Mouse (Mus musculus): Measurements from ENCODE around the gene Col24a1. TPM values are rescaled to one million over a fixed set of nuclear protein-coding genes. Genes with fewer than 3 reads are reported as not detected.

Gene Col24a1
- total RNA-seq, 1 experiment from 2014 or later: not detected

- ATAC-seq (replicated peaks; ENCODE audit: insufficient number of reproducible peaks, low FRiP score, low TSS enrichment, poor library complexity, severe bottlenecking): no peak
Measured at GRCm38 (mm10) chr3:145339851-145340499, 47.7 kb downstream of the Col24a1 start.

- ATAC-seq (replicated peaks; ENCODE audit: insufficient number of reproducible peaks, low FRiP score, low TSS enrichment, poor library complexity, severe bottlenecking): no peak
Measured at GRCm38 (mm10) chr3:145348690-145349089, 56.4 kb downstream of the Col24a1 start.

GRCm38 (mm10) chr3:145353951-145354350 lies 61.7 kb downstream of the Col24a1 start:
- no peak for ATAC-seq (replicated peaks; ENCODE audit: insufficient number of reproducible peaks, low FRiP score, low TSS enrichment, poor library complexity, severe bottlenecking)

- ATAC-seq (replicated peaks; ENCODE audit: insufficient number of reproducible peaks, low FRiP score, low TSS enrichment, poor library complexity, severe bottlenecking): no peak
Measured at GRCm38 (mm10) chr3:145356865-145357487, 64.7 kb downstream of the Col24a1 start.

- ATAC-seq (replicated peaks; ENCODE audit: insufficient number of reproducible peaks, low FRiP score, low TSS enrichment, poor library complexity, severe bottlenecking): no peak
Measured at GRCm38 (mm10) chr3:145365227-145365626, 73.0 kb downstream of the Col24a1 start.

- no peak for ATAC-seq (replicated peaks; ENCODE audit: insufficient number of reproducible peaks, low FRiP score, low TSS enrichment, poor library complexity, severe bottlenecking)
Measured at GRCm38 (mm10) chr3:145367176-145367717, 75.0 kb downstream of the Col24a1 start.

GRCm38 (mm10) chr3:145376298-145376697 lies 84.0 kb downstream of the Col24a1 start:
- no peak for ATAC-seq (replicated peaks; ENCODE audit: insufficient number of reproducible peaks, low FRiP score, low TSS enrichment, poor library complexity, severe bottlenecking)

- ATAC-seq (replicated peaks; ENCODE audit: insufficient number of reproducible peaks, low FRiP score, low TSS enrichment, poor library complexity, severe bottlenecking): no peak
Measured at GRCm38 (mm10) chr3:145383095-145383494, 90.8 kb downstream of the Col24a1 start.

GRCm38 (mm10) chr3:145386434-145386833 lies 94.2 kb downstream of the Col24a1 start:
- ATAC-seq (replicated peaks; ENCODE audit: insufficient number of reproducible peaks, low FRiP score, low TSS enrichment, poor library complexity, severe bottlenecking): no peak

GRCm38 (mm10) chr3:145390681-145391080 lies 98.4 kb downstream of the Col24a1 start:
- ATAC-seq (replicated peaks; ENCODE audit: insufficient number of reproducible peaks, low FRiP score, low TSS enrichment, poor library complexity, severe bottlenecking): no peak

GRCm38 (mm10) chr3:145391986-145392659 lies 99.9 kb downstream of the Col24a1 start:
- ATAC-seq (replicated peaks; ENCODE audit: insufficient number of reproducible peaks, low FRiP score, low TSS enrichment, poor library complexity, severe bottlenecking): no peak

- ATAC-seq (replicated peaks; ENCODE audit: insufficient number of reproducible peaks, low FRiP score, low TSS enrichment, poor library complexity, severe bottlenecking): no peak
Measured at GRCm38 (mm10) chr3:145399173-145399572, 106.9 kb downstream of the Col24a1 start.

GRCm38 (mm10) chr3:145402257-145402656 lies 110.0 kb downstream of the Col24a1 start:
- ATAC-seq (replicated peaks; ENCODE audit: insufficient number of reproducible peaks, low FRiP score, low TSS enrichment, poor library complexity, severe bottlenecking): no peak

- ATAC-seq (replicated peaks; ENCODE audit: insufficient number of reproducible peaks, low FRiP score, low TSS enrichment, poor library complexity, severe bottlenecking): no peak
Measured at GRCm38 (mm10) chr3:145402994-145403393, 110.7 kb downstream of the Col24a1 start.

- ATAC-seq (replicated peaks; ENCODE audit: insufficient number of reproducible peaks, low FRiP score, low TSS enrichment, poor library complexity, severe bottlenecking): no peak
Measured at GRCm38 (mm10) chr3:145408045-145408444, 115.8 kb downstream of the Col24a1 start.

- ATAC-seq (replicated peaks; ENCODE audit: insufficient number of reproducible peaks, low FRiP score, low TSS enrichment, poor library complexity, severe bottlenecking): no peak
Measured at GRCm38 (mm10) chr3:145412137-145412536, 119.9 kb downstream of the Col24a1 start.

GRCm38 (mm10) chr3:145414362-145414761 lies 122.1 kb downstream of the Col24a1 start:
- no peak for ATAC-seq (replicated peaks; ENCODE audit: insufficient number of reproducible peaks, low FRiP score, low TSS enrichment, poor library complexity, severe bottlenecking)

- ATAC-seq (replicated peaks; ENCODE audit: insufficient number of reproducible peaks, low FRiP score, low TSS enrichment, poor library complexity, severe bottlenecking): no peak
Measured at GRCm38 (mm10) chr3:145417809-145418208, 125.5 kb downstream of the Col24a1 start.

- no peak for ATAC-seq (replicated peaks; ENCODE audit: insufficient number of reproducible peaks, low FRiP score, low TSS enrichment, poor library complexity, severe bottlenecking)
Measured at GRCm38 (mm10) chr3:145420421-145420820, 128.1 kb downstream of the Col24a1 start.

- no peak for ATAC-seq (replicated peaks; ENCODE audit: insufficient number of reproducible peaks, low FRiP score, low TSS enrichment, poor library complexity, severe bottlenecking)
Measured at GRCm38 (mm10) chr3:145422044-145422443, 129.8 kb downstream of the Col24a1 start.

Measured in monocyte, adult 5-6 weeks (primary cell).